Mouse (Mus musculus) neural tube, embryonic 10.5 days (tissue): ENCODE data around the gene Mgea5.

ENCODE experiments used
- DNase-seq: peaks from one replicate; pipeline ENCODE4 v3.0.0-alpha.2; 2017; ENCODE audit warnings: low spot score; ENCODE audit errors: extremely low spot score

Mgea5 gene

DNA sequence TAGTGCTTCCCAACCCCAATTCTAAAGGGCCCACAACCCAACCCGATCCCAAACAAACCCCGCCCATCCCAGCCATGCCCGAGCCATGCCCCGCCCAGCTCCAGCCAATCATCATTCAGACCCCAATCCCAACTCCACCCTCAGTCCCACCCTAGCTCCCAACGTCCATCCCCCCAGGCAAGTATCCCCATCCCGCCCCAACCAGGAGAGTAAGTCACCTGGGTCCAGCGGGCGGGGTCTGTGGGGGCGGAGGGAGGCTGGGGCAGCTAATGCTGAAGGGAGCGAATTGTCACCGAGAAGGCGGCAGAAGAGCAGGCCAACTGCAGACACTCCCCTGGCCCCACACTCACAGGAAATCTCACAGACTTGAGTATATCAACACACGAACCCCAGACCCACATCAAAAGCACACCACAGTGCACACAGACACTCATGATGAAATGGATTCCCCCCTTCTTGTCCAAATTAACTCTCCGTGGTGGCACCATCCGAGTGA lies 12.5 kb upstream of the Mgea5 start:
- DNase-seq, result peak; percentile 40

GRCm38 (mm10) chr19:45795406-45795944 lies 11.8 kb upstream of the Mgea5 start:
- no peak for DNase-seq

GRCm38 (mm10) chr19:45794718-45795117 lies 11.1 kb upstream of the Mgea5 start:
- DNase-seq, result no peak

DNA sequence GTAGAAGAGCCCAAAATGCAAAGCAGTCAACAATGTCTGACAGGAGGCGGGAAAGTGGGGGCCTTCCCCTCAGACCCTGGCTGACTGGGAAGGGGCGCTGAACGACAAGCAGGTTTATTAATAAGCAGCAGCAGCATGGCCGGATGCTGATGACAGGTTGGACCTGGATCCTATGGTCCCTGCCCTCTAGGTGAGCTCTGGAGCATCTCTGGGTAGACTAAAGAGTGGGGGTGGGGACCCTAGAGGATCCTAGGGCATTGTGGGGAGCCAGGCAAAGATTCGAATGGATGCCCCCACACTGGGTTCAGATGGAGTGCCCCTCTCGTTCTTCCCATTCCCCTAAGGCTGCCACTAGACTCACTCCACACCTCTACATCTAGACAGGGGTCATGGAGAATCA lies 8.8 kb upstream of the Mgea5 start:
- no peak for DNase-seq

GRCm38 (mm10) chr19:45789888-45790874 lies 6.5 kb upstream of the Mgea5 start:
- no peak for DNase-seq

GRCm38 (mm10) chr19:45789365-45789764 lies 5.7 kb upstream of the Mgea5 start:
- DNase-seq, result no peak

- DNase-seq, result no peak
Measured at GRCm38 (mm10) chr19:45788337-45788736, 4.7 kb upstream of the Mgea5 start.

GRCm38 (mm10) chr19:45787450-45787849 lies 3.8 kb upstream of the Mgea5 start:
- no peak for DNase-seq

GRCm38 (mm10) chr19:45785470-45785869 lies 1.8 kb upstream of the Mgea5 start:
- no peak for DNase-seq

DNA sequence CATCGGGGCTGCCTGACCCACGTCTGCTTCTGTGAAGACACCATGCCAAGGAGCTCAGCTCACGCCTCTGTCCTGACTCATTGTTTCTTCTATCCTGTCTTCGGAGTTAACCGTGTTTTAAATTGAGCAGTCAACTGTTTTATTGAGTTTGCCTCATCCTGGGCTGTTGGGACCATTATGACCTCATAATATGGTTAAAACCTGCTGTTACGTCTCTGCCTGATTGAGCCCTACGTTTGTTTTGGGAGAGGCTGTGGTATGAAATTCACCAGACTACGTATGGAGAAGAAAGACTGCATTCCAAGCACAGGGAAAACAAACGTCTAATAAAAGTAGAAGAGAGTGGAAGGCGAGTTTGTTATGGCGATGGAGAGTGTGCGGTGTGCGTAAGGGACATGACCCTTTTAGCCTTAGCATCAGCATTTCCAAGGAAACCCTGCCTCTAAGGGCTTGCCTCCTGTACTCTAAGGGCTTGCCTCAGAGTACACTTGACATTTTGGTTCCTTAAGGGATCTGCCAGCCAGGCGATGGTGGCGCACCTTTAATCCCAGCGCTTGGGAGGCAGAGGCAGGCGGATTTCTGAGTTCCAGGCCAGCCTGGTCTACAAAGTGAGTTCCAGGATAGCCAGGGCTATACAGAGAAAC lies 418 bp upstream of the Mgea5 start:
- DNase-seq, result no peak

DNA sequence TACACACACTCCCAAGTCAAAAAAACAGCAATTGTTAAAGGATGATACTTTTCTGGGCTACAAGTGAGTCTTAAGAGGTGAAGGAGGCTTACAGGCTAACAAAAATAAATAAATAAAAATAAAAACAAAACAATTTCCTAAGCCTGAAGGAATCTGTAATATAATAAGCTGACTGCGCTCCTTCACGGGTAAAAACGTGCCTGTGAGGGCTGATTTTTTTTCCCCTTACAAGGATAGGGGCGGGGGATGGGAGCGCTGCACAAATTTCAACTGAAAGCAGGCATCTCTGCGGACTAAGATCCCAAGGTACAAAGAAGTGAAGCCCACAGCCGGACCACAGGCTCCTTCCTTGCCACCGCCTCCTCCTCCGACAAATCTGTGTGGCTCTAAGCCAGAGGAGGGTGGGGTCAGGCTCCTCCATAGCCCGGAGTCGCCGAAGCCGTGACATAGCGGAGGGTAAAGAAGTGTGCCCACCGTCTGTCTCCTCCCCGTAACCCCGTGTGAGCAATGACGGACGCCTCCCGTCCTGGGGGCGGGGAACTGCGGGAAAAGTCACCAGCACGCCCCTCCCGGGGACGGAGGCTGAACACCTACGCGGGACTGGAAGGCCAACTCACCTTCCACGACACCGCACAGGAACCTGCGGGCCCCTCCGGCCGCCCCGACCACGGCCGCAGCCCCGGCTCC lies 1.2 kb downstream of the Mgea5 start:
- DNase-seq, result no peak

DNA sequence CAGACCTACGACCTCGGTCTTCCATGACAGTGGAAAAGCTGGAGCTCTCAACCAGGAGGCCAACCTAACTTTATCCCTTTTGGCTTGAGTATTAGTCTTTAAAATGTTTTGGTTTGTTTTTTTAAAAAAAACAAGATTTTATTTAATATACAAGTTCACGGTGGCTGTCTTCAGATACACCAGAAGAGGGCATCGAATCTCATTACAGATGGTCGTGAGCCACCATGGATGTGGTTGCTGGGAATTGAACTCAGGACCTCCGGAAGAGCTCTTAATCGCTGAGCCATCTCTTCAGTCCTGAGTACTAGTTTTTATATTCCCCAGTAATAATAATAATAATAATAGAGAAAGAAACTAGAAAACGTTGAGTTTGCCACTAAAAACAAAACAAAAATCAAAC lies 2.0 kb downstream of the Mgea5 start:
- no peak for DNase-seq

DNA sequence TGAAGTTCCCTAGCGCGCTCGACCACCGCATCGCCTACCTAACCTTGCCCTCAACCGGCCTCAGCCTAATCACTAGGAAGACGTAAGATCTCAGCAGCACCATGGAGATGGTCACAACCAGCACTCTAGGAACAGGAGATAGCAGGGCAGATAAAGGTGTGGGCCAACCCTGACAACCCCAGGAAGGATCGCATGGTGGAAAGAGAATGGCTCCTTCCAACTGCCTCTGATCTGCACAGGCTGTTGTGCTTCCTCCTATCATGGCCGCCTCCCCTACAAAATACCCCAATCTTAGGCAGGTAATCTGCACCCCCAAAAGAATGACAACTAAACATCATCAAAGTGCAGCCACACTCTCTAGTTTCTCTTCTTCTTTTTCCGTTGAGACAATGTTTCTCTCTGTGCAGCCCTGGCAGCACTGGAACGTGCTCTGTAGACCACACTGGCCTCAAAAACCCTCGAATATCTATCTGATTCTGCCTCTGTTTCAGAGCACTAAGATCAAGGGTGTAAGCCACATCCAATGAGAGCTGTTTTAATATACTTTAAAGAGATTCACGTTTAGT lies 3.2 kb downstream of the Mgea5 start:
- no peak for DNase-seq

DNA sequence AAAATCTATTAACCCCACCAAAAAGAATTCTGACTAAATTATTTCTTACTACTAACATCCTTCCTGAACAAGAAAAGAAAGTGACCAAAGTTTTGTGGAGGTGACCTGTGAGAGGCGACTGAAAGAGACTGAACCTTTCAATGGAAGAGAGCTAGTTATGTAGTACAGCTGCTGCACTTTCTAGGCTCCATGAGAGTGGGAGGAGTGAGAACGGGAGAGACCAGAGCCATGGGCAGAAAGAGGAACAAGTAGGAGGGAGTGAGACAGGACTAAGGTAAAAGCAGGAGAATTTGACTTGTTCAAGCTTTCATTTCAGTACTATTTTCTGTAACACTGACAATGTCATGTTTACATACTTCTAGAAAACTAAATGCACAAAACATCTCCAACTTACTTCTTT lies 8.2 kb downstream of the Mgea5 start:
- no peak for DNase-seq

DNA sequence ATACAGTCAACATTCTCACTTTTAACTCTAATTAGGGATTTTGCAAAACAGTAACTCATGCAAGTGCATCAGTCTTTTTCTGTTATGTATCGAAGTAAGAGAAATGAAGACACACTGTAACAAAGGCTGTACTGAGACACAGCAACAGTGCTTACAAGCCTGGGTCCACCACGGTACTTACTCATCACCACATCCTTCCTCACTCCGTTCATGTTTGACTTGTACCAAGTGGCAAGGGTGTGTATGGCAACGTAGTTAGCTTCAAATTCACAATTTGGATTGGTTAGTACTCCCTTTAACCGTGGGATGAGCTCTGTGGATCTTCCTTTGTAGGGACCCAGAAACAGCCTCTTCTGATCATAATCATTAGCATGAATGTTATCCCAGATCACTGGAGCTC lies 12.1 kb downstream of the Mgea5 start:
- no peak for DNase-seq

DNA sequence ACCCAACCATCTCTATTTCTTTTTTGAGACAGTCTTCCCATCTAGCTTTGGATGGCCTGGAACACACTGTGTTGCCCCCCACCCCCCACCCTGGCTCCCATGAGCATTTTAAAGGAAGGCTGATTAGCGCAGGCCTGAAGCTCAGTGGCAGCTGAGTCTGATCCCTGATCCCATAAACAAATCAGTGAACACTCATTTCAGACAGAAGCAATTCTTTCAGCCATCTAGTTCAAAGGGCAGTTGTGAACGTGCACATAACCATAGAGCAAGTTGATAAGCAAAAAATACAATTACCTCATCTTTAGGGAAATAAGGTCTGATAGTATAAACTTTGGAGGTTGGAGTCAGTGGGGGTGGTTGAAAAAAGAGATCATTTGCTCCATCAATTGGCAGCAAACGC lies 22.8 kb downstream of the Mgea5 start:
- DNase-seq, result no peak

- no peak for DNase-seq
Measured at GRCm38 (mm10) chr19:45758671-45759070, 25.0 kb downstream of the Mgea5 start.

GRCm38 (mm10) chr19:45753551-45753950 lies 30.1 kb downstream of the Mgea5 start:
- DNase-seq, result no peak

GRCm38 (mm10) chr19:45751881-45752280 lies 31.8 kb downstream of the Mgea5 start:
- DNase-seq, result no peak

DNA sequence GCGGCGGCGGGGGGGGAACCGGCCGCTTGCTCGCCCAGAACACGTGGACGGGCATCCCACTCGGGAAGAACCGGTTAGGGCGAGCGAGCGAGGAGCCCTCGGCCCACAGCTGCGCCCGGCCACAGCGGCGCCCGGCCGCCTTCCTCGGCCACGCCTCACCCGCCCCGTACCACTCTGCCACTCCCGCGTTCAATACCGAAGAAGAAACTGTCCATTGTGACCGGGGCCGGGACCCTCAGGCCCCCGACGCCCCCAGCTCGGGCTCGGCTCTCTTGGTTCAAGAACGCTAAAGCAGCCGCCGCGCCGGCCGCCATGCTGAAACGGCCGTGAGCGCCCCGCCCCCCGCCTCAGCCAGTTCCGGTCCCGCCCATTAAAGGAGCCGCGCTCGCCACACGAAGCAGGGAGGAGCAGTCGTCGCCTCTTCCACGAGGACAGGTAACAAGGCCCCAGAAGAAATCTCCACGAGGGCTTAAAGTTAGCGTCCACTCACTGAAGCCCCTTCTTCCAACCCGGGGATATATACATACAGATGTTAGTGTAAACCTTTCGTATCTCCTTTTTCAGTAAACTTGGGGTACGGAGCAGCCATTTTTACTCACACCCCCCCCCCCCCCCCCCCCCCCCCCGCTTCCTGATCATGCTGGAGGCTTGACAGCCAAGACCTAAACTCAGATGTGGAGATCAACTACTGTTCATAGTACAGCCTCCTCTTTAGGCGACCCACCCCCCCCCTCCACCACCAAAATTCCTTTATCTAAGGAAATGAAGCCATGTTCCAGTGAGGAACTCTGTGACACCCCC lies 34.2 kb downstream of the Mgea5 start, which contains the start of gene Npm3:
Gene Npm3 (minus strand): TSS at position 349 of the 801 bp plus-strand sequence.
- peak; percentile 96 for DNase-seq
